Mouse (Mus musculus): ENCODE measurements around the gene Epb41l1.

The Epb41l1 gene

GRCm38 (mm10) chr2:156423672-156424071, 3.0 kb downstream of the Epb41l1 start:
- DNase-seq (ENCODE audit: low read depth, low spot score), result no peak

DNA sequence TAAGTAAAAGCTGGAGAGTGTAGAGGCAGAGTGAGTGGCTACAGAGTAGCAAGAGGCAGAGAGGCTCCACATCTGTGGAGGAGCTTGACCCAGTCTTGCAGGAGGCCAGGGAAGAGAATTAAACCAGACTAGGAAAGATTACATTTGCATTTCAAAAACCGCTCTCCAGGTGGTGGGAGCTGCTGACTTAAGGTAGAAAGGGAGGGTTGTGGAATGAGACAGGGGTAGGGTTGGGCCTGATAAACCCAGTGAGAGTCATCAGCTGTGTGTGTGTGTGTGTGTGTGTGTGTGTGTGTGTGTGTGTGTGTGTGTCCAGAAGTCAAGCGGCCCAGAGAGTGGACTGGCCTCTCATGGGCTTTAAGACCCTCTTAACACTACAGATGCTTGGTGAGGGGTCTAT, 4.9 kb downstream of the Epb41l1 start:
- peak; percentile 99 for DNase-seq (ENCODE audit: low read depth, low spot score)

DNA sequence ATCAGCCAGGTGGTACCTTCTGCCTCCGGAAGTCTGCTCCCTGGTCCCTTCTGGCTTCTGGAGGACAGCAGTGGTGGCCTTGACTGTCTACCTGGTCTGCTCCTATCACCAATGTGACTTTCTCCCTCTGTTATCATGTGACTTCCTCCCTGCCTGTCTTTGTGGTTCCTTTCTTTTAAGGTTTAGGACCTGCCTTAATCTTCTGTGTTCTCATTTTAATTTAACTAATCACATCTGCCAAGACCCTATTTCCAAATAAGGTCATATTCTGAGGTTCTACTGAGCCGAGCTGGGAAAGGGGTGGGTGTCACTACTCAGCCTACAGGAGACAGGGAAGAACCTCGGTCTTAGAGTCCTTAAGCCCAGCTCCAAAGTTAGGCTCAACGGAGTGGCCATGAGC, 5.4 kb downstream of the Epb41l1 start:
- peak; percentile 88 for DNase-seq (ENCODE audit: low read depth, low spot score)

DNA sequence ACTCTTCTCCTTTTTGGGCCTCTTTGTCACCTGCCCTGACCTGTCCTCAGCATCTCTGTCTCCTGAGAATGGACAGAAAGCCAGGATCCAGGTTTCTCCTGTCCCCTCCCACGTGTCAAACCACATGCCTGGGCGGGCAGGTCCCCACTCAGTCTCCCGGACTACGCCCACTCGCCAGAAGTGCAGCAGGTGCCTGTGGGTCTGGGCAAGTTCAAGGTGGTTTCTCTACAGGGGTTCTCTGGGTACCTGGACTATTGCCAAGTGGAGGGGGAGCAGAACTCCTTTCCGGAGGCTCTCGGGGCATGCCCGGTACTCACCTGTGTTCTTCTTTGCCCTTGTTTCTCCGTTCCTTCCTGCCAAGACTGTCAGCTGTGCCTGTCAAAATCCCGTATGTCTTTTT, 9.1 kb downstream of the Epb41l1 start:
- DNase-seq (ENCODE audit: low read depth, low spot score), result peak; percentile 86

DNA sequence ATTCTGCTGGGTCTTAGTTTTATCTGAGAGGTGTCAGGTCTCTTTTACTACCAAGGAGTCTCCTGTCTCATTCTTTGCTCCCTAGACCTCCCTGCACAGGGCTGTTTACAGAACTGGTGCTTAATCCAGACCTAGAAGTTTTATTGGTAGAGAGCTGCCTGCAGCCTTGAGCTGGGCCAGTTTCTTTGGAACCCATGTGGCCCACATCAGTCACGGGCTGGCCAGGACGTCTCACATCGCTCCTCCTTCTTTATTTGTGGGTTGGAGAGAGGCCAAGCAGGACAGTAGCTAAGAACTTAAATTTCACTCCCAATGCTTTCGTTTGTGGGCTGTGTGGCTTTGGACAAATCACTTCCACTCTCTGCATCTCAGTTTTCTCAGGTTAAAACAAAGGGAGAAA, 9.6 kb downstream of the Epb41l1 start:
- no peak for DNase-seq (ENCODE audit: low read depth, low spot score)

GRCm38 (mm10) chr2:156431409-156431808, 10.7 kb downstream of the Epb41l1 start:
- DNase-seq (ENCODE audit: low read depth, low spot score), result peak; percentile 94

DNA sequence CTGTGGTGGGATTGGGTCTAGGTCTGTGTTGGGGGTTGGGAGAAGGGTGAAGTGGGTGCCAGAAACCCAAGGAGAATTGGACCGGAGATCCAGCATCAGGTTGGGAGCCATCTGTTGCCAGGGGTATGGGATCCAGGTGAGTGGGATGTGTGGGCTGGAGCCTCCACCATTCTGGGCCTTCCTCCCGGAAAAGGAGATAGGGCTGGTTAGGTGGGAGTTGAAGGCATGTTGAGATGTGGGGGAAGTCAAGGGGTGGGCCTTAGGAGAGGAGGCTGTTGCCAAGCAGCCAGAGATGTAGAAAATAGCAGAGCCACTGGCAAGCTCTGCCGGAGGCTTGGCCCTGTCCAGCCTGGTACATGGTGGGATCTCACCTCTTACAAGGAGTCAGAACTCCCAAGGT, 11.4 kb downstream of the Epb41l1 start:
- peak; percentile 73 for DNase-seq (ENCODE audit: low read depth, low spot score)

- peak; percentile 91 for DNase-seq (ENCODE audit: low read depth, low spot score)
Measured at GRCm38 (mm10) chr2:156432874-156433868, 12.5 kb downstream of the Epb41l1 start.

DNA sequence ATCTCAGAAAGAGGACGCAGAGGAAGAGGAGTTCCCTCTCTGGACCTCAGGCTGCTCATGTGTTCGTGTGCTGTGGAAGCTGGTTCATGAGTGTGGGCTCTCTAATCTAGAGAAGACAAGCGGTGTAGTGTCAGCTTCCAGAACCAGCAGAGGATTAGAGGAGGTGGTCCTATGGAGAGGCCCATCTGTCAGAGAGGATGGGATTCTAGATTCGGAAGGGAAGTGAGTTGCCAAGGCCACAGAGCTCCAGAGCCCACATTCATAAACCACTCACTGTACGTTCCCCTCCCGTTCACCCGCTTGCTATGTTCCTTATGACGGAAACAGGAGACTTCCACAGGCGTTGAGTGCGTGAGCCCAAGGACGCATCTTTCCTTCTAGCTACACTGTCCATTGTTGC, 16.9 kb downstream of the Epb41l1 start:
- no peak for DNase-seq (ENCODE audit: low read depth, low spot score)

DNA sequence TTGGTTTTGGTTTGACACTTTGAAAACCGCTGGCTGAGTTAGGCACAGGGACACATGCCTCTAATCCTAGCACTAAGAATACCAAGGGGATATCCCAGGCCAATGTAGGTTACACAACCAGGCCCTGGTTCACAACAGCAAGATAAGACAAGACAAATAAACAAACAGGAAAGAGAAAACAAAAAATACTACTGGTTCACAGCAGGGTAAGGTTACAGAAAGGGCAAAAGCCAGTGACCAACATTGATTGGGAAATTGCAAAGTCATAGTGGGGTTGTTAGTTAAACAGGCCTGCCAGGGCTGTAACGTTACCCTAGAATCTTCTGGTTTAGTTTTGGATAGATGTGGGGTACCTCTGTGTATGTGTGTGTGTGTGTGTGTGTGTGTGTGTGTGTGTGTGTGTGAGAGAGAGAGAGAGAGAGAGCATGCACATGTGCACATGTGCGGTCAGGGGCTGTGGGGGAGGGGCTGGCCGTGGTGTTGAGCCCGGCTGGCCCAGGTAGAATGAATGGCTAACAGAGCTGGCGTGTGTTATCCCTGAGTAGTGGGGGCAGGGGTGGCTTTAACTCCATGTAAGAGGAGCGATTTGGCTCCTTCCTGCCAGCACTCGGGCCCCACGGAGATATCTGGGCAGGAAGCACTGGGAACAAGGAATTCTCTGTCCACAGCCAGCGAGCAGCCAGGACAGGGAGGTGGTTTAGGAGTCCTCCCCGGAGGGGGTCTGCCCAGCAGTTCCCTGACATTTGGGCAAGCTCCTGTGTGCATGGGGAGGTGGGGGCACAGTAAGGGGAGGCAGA, 19.2 kb downstream of the Epb41l1 start:
- peak; percentile 74 for DNase-seq (ENCODE audit: low read depth, low spot score)

- DNase-seq (ENCODE audit: low read depth, low spot score), result no peak
Measured at GRCm38 (mm10) chr2:156441909-156442308, 21.2 kb downstream of the Epb41l1 start.

DNA sequence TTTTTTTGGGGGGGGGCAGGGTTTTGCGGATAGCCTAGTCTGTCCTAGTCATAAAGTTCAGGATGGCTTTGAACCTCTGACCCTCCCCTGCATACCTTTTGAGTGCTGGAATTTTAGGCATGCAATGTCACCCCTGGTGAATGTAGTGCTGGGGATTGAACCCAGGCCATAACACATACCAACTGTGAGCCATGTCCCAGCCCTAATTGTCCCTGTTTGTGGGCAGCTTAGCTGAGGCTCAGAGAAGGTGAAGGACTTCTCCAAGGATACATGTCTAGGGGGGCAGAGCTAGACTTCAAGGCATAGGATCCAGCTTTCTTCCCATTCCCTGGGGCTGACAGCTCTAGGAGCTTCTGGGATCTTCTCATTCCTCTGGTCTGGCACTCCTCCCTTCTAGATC, 22.6 kb downstream of the Epb41l1 start:
- peak; percentile 93 for DNase-seq (ENCODE audit: low read depth, low spot score)

- no peak for DNase-seq (ENCODE audit: low read depth, low spot score)
Measured at GRCm38 (mm10) chr2:156446489-156447035, 25.9 kb downstream of the Epb41l1 start.

DNA sequence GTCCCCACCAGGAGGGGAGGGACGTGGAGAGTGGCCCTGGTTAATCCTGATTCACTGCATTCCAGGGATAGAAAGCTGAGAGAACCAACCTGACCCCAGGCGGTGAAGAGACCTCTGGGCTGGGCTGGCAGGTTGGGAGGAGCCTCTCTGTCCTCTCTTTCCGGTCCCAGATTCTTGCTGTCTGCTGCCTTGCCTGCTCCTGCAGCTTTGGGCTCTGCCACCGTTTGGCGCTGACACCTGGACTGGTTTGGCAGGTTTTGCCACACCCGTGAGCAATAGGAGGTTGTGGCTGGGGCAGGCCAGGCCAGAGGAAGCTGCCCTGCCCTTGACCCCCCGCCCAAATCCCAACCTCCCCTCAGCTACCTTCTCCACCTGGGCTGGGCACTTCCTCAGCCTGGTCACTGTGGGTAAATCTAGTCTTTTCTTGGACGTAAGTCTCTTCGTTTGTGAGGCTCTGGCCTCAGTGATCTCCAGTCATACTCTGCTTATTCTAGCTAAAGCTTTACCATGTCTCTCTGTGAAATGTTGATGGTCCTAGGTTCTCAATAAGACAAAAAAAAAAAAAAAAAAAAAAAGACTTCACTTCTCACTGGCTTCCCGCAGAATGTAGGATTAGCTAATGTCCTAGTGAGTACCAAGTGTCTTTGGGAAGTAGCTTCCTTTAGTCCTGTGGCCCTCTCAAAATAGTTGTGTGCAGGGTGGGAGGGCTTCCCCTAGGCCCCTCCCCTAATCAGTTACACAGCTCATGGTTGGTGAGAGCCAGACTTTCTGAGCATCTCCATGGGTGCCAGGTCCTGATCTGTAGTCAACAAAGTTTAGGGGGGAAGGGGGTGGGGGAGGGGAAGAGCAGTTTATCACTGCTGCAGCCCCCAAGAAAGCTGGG, 26.9 kb downstream of the Epb41l1 start:
- DNase-seq (ENCODE audit: low read depth, low spot score), result peak; percentile 96

GRCm38 (mm10) chr2:156451225-156452148, 30.8 kb downstream of the Epb41l1 start:
- peak; percentile 94 for DNase-seq (ENCODE audit: low read depth, low spot score)

GRCm38 (mm10) chr2:156452149-156452536, 31.4 kb downstream of the Epb41l1 start:
- peak; percentile 57 for DNase-seq (ENCODE audit: low read depth, low spot score)

GRCm38 (mm10) chr2:156453822-156454221, 33.1 kb downstream of the Epb41l1 start:
- DNase-seq (ENCODE audit: low read depth, low spot score), result no peak

- no peak for DNase-seq (ENCODE audit: low read depth, low spot score)
Measured at GRCm38 (mm10) chr2:156455508-156456108, 34.9 kb downstream of the Epb41l1 start.
